Mouse (Mus musculus) olfactory bulb, adult 2 months (tissue): Measurements from ENCODE around the gene Iyd. TPM values are rescaled to one million over a fixed set of nuclear protein-coding genes. Genes with fewer than 3 reads are reported as not detected.

Experiments
- H3K27ac ChIP-seq: fragments of 200-500 bp; 2 replicates; pipeline ENCODE4 v1.5.1; 2012; ENCODE audit warnings: low read depth, low read length; ENCODE audit not compliant: insufficient read depth
- H3K4me1 ChIP-seq: fragments of 200-500 bp; 2 replicates; pipeline ENCODE4 v1.6.1; 2012; ENCODE audit warnings: low read length; ENCODE audit not compliant: control insufficient read depth, insufficient read depth
- H3K4me3 ChIP-seq: fragments of 200-500 bp; 2 replicates; pipeline ENCODE4 v1.5.1; 2012; ENCODE audit warnings: mild to moderate bottlenecking, low read depth, low read length, moderate library complexity; ENCODE audit not compliant: insufficient read depth
- CTCF ChIP-seq: fragments of 200-500 bp; IDR thresholded peaks from 2 replicates; pipeline ENCODE4 v1.5.1; 2012; ENCODE audit warnings: low read depth, mild to moderate bottlenecking, low read length, moderate library complexity; ENCODE audit not compliant: insufficient read depth
- POLR2A ChIP-seq: fragments of 200-500 bp; IDR thresholded peaks from 2 replicates; pipeline ENCODE4 v1.6.1; 2012; ENCODE audit warnings: mild to moderate bottlenecking, low read depth, low read length, moderate library complexity; ENCODE audit not compliant: insufficient read depth
- WGBS: fragments of 180-500 bp; shearing (Covaris S2); methylation state at CpG from one replicate; pipeline ENCODE4 v1.1.7; 2018; 5-methylcytosine and 5-hydroxymethylcytosine counted together
- polyA plus RNA-seq: library from polyadenylated mRNA; stranded (reverse); fragments of >200 nt; gene quantifications from 2 replicates; pipeline ENCODE4 v1.2.4, GENCODE M21; 2012; ENCODE audit warnings: low replicate concordance; ENCODE audit not compliant: missing spikeins, insufficient read depth, insufficient read length

The Iyd gene
- polyA plus RNA-seq, 1 experiment = not detected

DNA sequence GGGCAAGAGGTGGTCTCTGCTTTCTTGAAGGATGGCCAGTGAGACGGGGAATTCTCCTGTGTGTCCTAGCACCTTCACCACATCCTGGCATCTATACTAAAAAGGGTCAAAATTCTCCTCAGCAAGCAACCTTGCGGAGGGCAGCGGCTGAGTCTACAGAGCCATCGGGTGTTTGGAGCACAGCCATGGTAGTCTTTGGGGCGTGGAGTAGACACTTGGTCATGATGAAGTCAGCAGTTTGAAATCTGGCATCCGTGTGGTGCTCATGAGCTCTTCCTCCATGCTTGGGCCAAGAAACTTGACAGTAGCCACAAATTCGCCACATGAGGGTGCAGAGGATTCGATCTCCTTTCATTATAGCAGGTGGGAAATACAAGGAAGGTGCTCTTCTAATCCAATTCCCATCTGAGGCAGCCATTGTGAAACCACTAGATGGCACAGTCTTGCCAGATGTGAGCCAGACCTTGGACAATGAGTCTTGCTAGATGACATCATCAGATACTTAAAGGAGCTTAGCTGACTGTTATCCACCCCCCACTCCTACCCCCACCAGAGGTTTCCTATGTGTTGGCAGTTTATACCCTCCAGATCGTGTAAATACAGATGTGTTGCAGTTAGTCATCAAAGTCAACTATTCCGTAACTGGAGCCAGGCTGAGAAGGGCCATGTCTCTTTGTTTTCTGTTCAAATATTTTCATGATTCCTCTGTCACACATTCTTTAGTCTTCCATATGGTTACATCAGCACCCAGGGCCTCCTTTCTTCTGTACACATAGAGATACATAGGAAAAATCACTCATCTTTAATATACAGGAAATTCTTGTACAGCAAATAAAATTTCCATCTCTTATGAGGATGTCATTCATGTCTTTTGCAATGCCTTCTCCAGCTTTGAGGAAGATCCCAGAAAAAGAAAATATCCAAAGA is 32.9 kb downstream of the Iyd start:
- no peak overlapping the region for H3K4me3 ChIP-seq
- 64% methylated on average over 10 of the region's 10 CpGs for WGBS
- H3K4me1 ChIP-seq = no peaks in the 10 kb centered on the region
- no peak overlapping the region for H3K27ac ChIP-seq
- TF ChIP-seq CTCF = peak; percentile 25; the same call in 1 of the 2 replicates
- TF ChIP-seq POLR2A = no peak

DNA sequence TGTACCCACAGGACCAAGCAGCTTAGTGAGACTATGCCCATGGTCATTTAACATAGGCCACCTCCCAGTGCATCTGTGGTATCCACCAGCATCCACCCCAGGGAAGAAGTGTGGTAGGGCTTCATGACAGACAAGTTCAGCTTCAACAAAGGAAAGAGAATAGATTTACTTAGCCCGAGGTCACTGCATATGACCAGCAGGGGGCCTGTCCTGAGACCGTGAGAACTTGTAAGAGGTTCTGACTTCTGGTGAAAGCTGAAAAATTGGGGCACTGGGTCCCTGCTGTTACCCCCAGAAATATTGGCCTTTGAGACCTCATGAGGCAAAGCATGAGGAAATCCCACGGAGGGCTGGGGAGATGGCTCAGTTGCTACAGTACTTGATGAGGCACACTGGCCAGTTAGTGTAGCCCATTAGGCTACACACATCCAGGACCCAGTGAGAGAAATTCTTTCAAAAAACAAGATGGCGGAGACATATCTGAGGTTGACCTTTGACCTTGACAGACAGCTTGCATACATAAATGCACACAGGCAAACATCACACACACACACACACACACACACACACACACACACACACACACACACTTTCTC is 34.0 kb downstream of the Iyd start:
- TF ChIP-seq POLR2A = no peak
- no peak for TF ChIP-seq CTCF
- WGBS = 80% methylated on average over 4 of the region's 4 CpGs
- H3K4me1 ChIP-seq = no peaks in the 10 kb centered on the region
- no peak overlapping the region for H3K4me3 ChIP-seq
- H3K27ac ChIP-seq = no peak overlapping the region

DNA sequence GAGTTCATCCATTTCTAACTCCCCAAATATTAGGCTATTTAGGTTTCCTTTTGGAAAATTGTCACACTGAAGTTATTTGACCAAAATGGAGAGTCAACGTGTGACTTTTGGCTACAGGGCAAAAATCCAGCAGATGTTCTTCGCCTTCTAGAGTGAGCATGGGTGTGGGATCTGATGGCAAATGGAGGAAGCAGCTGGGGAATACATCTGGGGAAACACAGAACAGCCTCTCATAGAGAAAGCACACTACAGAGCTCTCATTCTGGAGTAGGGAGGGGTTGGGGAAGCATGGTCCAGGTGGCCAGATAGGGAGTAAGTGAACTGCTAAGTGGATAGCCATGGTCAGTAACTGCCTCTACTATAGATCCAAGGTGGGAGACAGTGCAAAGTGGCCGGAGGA is 50.6 kb downstream of the Iyd start:
- Histone ChIP-seq H3K4me1 (no peaks in the 10 kb centered on the region), H3K4me3 (no peak overlapping the region), H3K27ac (no peak overlapping the region)
- TF ChIP-seq CTCF = no peak
- no peak for TF ChIP-seq POLR2A
- 88% methylated on average over 3 of the region's 3 CpGs for WGBS

DNA sequence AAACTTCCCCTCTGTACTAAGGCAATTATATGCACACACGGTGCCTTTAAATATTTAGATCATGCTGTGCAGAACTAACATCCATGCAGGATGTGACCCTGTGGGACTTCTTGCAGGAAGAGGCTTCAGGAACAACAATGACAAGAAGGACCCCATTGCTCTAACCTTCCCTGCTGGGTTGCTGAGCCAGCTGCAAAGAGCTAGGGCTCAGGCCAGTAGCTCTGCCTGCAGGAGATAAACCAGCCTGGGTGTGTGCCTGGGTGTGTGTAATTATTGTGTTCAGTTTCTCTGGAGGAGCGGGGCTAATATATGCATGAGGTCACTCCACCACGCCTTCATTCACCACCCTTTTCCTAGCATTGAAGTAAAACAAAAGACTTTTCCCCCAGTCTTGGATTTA is 51.8 kb downstream of the Iyd start:
- 22% methylated on average over 3 of the region's 3 CpGs for WGBS
- Histone ChIP-seq H3K4me3 (no peak overlapping the region), H3K27ac (no peak overlapping the region), H3K4me1 (no peaks in the 10 kb centered on the region)
- no peak for TF ChIP-seq POLR2A
- no peak for TF ChIP-seq CTCF

DNA sequence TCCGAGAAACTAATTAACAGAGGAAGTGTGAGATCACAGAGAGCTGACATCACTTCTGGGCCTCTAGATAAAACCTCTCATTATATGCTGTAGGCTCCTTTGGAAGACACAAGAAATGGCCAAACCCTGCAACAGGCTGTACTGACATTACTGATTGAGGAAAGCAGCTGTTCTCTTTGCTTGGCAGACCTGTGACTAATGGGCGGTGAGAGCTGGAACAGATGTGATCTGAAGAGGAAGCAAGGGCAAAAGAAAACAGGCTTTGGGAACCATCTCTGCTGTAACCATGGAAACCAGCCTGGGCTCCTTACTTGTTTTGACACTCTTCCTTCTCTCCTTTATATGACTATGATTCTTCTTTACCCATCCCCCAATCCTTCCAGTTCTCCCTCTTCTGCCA is 56.7 kb downstream of the Iyd start:
- Histone ChIP-seq H3K4me3 (no peak overlapping the region), H3K27ac (no peak overlapping the region), H3K4me1 (no peaks in the 10 kb centered on the region)
- TF ChIP-seq POLR2A (no peak), CTCF (no peak)
- 70% methylated on average over 2 of the region's 2 CpGs for WGBS

DNA sequence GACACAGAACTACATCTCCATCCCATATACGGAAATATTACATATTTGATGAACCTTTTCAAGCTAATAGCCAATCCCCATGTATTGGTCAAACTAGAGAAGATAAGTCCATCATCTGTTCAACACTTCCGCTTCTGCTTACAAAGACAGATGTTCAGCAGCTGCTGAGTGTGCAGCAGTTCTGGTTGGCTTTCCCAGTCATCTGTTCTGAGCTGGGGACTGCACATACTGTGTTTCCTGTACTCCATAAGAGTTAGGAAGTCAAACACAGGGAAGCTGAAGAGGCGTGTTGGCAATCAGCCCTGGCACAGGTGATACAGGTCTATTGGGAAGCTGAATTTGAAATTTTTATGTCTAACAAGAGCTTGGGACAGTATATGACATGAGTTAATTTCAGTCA is 57.7 kb downstream of the Iyd start:
- Histone ChIP-seq H3K27ac (no peak overlapping the region), H3K4me3 (no peak overlapping the region), H3K4me1 (no peaks in the 10 kb centered on the region)
- 96% methylated on average over 3 of the region's 3 CpGs for WGBS
- TF ChIP-seq POLR2A (no peak), CTCF (no peak)

Other genes with a start within 250 kb of the Iyd start
- gene Ppp1r14c, start 174.2 kb upstream of the Iyd start, polyA plus RNA-seq = not detected in 2 replicates
- gene Plekhg1, start 200.1 kb downstream of the Iyd start, polyA plus RNA-seq = not detected in 2 replicates